Mouse (Mus musculus) MN1 (cell line): ENCODE measurements around the gene Plekha1.

Experiments
- DNase-seq: peaks from one replicate; pipeline ENCODE4 v3.0.0-alpha.2; 2016; ENCODE audit warnings: low spot score

Gene Plekha1

GRCm38 (mm10) chr7:130865613-130866591 is at the start of gene Plekha1:
Gene Plekha1 (plus strand): TSS chr7:130865756.
- no peak for DNase-seq

DNA sequence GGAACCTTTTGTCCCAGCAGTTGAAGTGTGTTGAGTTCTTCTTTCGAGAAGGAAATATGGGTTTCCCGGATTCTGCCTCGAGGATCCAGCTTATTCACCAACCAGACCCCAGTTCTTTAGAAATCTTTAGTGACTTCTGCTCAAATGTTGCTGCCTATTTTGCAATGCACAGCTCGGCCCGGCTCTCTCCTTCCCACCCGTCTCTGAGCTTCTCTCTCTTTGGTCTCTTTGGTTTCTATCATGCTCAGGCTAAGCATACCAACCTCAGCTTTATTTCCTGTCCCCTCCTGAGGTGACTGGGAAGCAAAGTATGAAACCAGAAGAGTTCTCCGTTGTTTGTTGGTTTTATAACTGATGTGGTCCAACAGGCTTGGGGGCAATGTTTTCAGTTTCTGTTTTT is 49.3 kb upstream of the Plekha1 start:
- DNase-seq = no peak

GRCm38 (mm10) chr7:130818813-130819212 is 46.7 kb upstream of the Plekha1 start:
- no peak for DNase-seq

GRCm38 (mm10) chr7:130819624-130820023 is 45.9 kb upstream of the Plekha1 start:
- peak; percentile 32 for DNase-seq

- no peak for DNase-seq
Observed at GRCm38 (mm10) chr7:130823992-130824391, 41.6 kb upstream of the Plekha1 start.

GRCm38 (mm10) chr7:130826343-130826742 is 39.2 kb upstream of the Plekha1 start:
- DNase-seq = no peak

- peak; percentile 87 for DNase-seq
Observed at GRCm38 (mm10) chr7:130827431-130827830, 38.1 kb upstream of the Plekha1 start.

DNA sequence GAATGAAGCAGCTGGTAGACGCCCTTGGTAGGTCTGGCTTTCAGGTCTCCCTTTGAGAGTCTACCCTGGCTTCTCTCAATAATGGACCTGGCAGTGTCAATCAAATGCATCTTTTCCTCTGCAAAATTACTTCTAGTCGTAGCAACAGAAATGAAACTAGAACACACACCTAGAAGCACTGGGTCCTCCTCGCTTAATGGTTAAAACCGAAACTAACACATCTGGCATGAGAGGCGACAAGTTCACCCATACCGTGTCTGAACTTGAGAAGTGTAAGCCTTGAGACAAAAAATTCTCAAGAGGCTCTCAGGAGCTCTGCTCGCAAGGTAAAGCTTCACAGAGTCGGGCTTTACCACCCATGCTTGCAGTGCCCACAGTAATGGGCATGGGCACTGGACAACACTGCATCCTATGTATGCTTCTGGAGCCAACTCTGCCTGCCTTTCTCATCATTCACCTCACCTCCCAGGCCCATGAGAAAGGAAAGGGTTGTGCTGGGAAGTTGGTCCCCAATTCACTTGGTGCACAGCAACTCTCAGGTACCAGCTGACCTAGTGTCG is 37.6 kb upstream of the Plekha1 start:
- no peak for DNase-seq

- no peak for DNase-seq
Observed at GRCm38 (mm10) chr7:130828475-130828874, 37.1 kb upstream of the Plekha1 start.

DNA sequence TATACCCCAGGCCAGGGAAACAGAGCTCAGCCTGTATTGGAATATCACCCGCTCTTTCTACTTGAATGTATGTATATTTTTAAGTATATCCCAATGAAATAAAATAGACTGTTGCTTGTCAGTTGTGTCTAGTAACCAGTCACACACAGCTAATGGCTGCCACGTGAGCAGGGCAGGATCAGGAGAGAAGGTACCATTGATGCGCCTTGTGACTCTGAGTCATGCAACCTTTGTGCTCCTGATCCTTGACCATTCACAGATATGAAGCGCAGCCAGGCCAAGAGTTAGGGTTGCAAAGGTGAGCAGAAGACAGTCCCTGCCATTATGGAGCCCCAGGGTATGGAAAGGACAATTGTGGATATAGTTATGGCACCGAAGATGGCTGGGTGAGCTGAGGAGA is 34.0 kb upstream of the Plekha1 start:
- DNase-seq = no peak

GRCm38 (mm10) chr7:130834299-130834698 is 31.3 kb upstream of the Plekha1 start:
- DNase-seq = peak; percentile 66

DNA sequence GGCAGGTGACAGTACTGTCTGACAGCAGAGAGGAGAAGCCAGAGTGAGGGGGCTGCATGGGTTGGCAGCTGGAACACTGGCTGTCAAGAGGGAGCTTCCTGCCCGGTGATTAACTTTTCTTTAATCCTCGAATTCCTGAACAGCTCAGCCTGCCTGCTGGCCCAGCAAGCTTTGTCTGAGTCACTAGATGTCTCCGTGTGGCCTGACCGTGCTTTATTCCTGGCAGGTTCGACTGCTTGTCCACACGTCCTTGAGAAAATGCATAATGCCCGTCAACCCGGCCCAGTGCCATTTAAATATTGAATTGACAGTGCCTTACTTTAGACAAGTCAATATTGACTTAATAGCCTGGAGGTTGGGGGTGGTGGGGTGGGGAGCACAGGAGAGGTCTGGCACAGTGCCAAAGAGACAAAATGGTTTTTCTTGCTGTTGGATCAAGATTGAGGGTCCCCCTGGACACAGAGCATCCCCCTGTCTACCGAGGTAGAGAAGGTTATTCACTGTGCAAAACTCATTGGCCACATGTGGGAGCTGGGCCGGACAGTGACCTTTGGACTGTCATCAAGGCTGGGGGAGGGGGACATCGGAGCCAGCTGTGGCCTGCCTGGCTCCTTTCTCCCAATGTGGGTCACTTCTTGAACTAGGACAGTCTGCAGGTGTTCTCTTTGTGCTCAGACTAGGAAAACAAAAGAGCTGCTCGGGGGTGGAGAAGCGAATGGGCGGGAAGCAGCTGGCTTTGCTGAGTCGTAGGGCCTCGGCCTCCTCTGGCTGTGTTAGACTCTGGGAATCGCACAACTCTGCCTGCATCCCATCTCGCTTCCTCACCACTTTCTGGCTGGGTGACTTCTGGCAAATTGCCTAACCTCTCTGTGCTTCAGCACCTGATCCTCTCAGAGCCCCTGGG is 30.3 kb upstream of the Plekha1 start:
- peak; percentile 54 for DNase-seq

- DNase-seq = no peak
Observed at GRCm38 (mm10) chr7:130836066-130836465, 29.5 kb upstream of the Plekha1 start.

DNA sequence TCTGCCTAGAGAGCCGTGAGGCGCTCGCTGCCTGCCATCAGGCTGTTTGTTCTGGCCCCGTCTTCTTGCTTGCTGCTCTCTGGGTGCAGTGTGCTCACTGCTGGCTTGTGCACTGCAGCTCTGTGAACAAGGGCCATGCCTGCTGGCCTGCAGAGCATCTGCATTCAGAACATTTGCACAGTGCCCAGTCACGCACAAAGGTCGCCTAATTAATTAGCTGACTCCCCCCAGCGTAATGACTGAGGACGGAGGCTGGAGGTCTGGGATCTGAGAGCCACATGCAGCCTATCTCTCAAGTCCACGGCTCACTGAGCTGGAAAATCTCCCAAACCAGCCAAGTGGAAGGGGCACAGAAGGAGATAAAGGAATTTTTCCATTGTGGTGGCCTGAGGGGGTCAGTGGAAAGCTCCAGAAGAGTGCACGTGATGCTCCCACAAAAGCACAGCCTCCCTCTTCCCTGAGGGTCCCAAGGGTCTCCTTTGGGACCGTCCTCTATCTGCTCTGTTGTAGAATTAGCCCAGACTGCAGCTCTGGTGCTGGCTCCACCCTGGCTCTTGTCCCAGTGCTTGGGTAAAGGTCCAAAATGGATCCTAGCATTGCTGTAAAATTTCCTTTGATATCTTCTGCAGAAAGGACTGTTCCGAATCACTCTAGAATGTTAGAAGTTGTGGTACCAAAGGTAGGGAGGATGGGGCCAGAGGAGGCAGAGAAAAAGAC is 27.5 kb upstream of the Plekha1 start:
- peak; percentile 69 for DNase-seq

GRCm38 (mm10) chr7:130838658-130839025 is 26.9 kb upstream of the Plekha1 start:
- DNase-seq = peak; percentile 66

- DNase-seq = no peak
Observed at GRCm38 (mm10) chr7:130839380-130840100, 26.0 kb upstream of the Plekha1 start.

- DNase-seq = no peak
Observed at GRCm38 (mm10) chr7:130847164-130847718, 18.3 kb upstream of the Plekha1 start.

DNA sequence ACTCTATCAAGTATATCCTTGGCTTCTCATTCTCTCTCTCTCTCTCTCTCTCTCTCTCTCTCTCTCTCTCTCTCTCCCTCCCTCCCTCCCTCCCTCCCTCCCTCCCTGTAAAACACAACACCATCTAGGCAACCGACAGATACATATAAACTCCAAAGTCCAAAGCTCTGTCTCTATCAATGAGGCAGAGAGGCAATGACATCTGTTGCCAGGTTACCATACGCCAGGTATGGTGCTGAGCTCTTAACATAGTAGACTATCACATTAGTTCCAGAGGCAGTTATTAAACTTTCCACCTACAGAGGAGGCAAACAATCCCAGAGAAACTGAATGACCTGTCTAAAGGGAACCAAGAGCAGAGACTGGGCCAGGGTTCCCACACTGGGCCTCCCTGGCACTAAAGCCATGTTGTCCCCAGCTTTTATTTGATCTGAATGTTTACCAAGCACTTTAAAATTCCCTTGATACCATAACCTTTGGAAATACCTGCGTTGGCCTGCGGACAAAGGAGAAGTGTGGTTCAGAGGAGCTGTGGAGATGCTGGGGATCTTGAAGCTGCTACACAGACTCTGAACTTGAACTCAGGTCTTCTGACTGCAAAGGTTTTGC is 10.8 kb upstream of the Plekha1 start:
- no peak for DNase-seq

DNA sequence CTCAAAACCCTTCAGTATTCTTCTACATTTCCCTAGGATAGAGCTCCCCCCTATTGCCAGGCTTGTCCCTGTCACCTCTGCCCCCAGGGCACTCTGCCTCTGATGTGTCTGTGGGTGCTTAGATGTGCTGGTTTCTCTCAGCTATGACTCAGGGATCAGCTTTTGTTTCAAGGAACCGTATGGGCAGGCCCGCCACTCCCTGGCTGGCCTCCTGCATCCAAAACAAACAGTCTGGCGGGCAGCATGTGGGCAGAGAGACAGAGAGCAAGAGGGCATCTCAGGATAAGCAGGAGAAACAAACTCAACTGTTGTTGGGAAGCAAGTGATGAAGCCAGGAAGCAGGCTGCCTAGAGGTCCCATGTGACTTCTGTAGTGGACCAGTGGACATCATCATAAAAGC is 9.9 kb upstream of the Plekha1 start:
- peak; percentile 53 for DNase-seq

GRCm38 (mm10) chr7:130857973-130858372 is 7.6 kb upstream of the Plekha1 start:
- no peak for DNase-seq
